Mouse (Mus musculus) liver, embryonic 15.5 days (tissue): Measurements from ENCODE around the gene Mtor. TPM values are rescaled to one million over a fixed set of nuclear protein-coding genes. Genes with fewer than 3 reads are reported as not detected.
A peak's percentile ranks its signal among the peaks of the same experiment; 100 is the strongest.

Experiments used
- ATAC-seq: fragments of 200-750 bp; cut with Nextera tagmentation; 2 replicates; pipeline ENCODE4 v1.8.0; 2017; ENCODE audit warnings: moderate number of reproducible peaks, mild to moderate bottlenecking, moderate library complexity; ENCODE audit not compliant: insufficient read depth
- H3K27ac ChIP-seq: fragments of 300-500 bp; sonication (generic); replicated peaks from 2 replicates; pipeline ENCODE4 v1.5.1; 2015; ENCODE audit warnings: mild to moderate bottlenecking, inconsistent platforms
- H3K27me3 ChIP-seq: fragments of 300-500 bp; sonication (generic); 2 replicates; pipeline ENCODE4 v1.6.1; 2015; ENCODE audit warnings: mild to moderate bottlenecking, inconsistent platforms
- H3K36me3 ChIP-seq: fragments of 300-500 bp; sonication (generic); replicated peaks from 2 replicates; pipeline ENCODE4 v1.6.1; 2015; ENCODE audit warnings: moderate library complexity, mild to moderate bottlenecking, inconsistent platforms
- H3K4me1 ChIP-seq: fragments of 300-500 bp; sonication (generic); replicated peaks from 2 replicates; pipeline ENCODE4 v1.6.1; 2015; ENCODE audit warnings: inconsistent platforms
- H3K4me2 ChIP-seq: fragments of 300-500 bp; sonication (generic); 2 replicates; pipeline ENCODE4 v1.6.1; 2015; ENCODE audit warnings: moderate library complexity, mild to moderate bottlenecking, inconsistent platforms
- H3K4me3 ChIP-seq: fragments of 300-500 bp; sonication (generic); replicated peaks from 2 replicates; pipeline ENCODE4 v1.5.1; 2015; ENCODE audit warnings: mild to moderate bottlenecking, inconsistent platforms
- H3K9ac ChIP-seq: fragments of 300-500 bp; sonication (generic); 2 replicates; pipeline ENCODE4 v1.6.1; 2015; ENCODE audit warnings: moderate library complexity, mild to moderate bottlenecking, inconsistent platforms
- H3K9me3 ChIP-seq: fragments of 300-500 bp; sonication (generic); replicated peaks from 2 replicates; pipeline ENCODE4 v1.6.1; 2016; ENCODE audit warnings: inconsistent platforms
- WGBS: fragments of 180-500 bp; shearing (Covaris S2); methylation state at CpG from one replicate; pipeline ENCODE4 v1.1.7; 2015; ENCODE audit warnings: mixed read lengths; ENCODE audit not compliant: insufficient replicate concordance; 5-methylcytosine and 5-hydroxymethylcytosine counted together
- polyA plus RNA-seq: library from polyadenylated mRNA; unstranded; fragments of >200 nt; fragmentation: Nextera tagmentation; extraction: Ambion mirVana; gene quantifications from 2 replicates; pipeline ENCODE4 v1.2.1, GENCODE M21; 2015

The Mtor gene
- polyA plus RNA-seq = 8.7 and 10.3 TPM in 2 replicates

DNA sequence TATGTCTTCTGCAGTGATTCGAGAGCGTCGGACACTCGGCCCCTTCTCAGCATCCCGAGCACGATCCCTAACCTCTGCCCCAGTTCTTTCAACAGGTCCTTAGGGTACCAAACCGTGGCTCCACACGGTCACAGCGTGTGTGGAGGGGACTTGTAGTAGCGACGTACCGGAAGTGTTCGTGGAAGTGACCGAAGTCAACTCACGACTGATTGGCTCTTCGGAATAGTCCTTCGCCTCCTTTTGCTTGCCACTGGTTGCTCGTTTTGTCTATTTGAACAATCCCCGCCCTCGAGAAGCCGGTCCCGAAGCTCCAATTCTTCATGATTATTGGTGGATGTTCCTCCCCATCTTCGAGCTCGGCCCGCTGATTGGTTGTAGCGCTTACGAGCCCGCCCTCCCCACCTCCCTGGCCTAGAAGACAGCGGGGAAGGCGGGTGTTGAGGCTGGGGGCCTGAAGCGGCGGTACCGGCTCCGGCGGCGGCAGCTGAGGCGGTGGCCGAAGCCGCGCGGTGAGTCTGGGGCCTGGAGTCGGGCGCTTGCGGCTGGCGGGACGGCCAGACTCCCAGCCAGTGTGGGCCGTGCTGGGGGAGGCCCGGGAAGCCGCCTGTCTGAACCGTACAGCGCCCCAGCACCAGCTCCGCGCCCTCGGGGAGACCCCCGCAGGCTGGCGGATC lies at the start of gene Mtor:
Gene Mtor (plus strand): TSS at position 433 of the 674 bp plus-strand sequence.
- peak; percentile 90 for ATAC-seq
- WGBS = 0% methylated on average over 56 of the region's 56 CpGs
- peak within 1 kb of the TSS; percentile 76 for H3K27ac ChIP-seq

DNA sequence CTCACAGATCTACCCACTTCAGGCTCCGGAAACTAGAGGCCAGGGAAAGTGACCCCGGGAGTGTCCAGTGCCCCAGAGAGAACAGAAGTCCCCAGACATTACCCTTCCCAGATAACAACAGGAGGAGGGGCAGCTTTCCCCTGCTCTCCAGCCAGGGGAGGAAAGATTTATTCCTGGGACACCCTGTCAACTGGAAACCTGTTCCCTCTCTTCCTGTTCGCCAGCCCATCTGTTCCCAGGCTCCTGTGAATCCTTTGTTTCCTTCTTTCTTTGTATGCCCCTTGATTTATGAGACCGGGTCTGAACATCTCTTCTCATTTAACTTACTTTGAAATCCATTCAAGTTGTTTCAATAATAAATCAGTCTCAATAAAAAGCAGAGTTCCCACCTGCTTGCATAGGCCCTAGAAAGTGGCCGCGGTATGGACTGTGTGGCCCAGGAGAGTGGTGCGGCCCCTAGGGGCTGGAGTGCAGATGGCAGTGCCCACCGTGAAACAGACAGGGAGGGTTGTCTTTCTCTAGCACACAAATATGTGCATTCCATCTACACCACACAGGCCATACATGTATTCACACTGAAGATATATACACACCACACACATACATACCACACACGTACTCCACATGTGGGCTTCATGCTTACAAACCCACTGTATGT lies 48.8 kb upstream of the Mtor start:
- Histone ChIP-seq H3K4me1 (no peaks in the 10 kb centered on the region), H3K9ac (no peak overlapping the region), H3K27ac (no peak overlapping the region), H3K9me3 (no peaks in the 10 kb centered on the region), H3K4me2 (no peak overlapping the region), H3K27me3 (peaks cover 36% of the 10 kb centered on the region), H3K4me3 (no peak overlapping the region), H3K36me3 (no peaks in the 10 kb centered on the region)
- no peak for ATAC-seq
- 54% methylated on average over 9 of the region's 9 CpGs for WGBS

More for the DNA sequence above, at the start of gene Mtor:
- peak within 1 kb of the TSS; percentile 94 for H3K9ac ChIP-seq
- H3K36me3 ChIP-seq = peaks cover 13% of the 10 kb centered on the region
- peak within 1 kb of the TSS; percentile 86 for H3K4me2 ChIP-seq
- H3K4me3 ChIP-seq = peak within 1 kb of the TSS; percentile 92
- peaks cover 50% of the 10 kb centered on the region for H3K4me1 ChIP-seq
- no peaks in the 10 kb centered on the region for H3K27me3 ChIP-seq
- no peaks in the 10 kb centered on the region for H3K9me3 ChIP-seq

DNA sequence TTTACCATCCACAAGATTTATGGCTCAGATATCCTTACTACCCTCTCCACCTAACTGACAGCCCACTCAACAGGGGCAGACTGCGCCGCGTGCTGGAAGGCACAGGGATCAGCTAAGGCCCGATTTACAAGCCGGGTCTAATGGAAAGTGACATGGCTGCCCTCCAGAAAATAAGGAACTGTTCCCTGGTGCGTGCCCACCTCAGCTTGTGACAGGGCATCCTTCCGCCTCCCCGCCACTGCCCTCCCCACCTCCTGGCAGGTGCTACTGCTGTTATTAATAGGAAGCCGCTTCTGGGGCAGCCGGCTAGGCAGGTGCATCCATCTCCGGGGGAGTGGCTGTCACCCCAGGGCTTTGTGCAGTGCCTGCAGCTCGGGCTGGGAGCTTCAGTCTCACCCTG lies 45.0 kb upstream of the Mtor start:
- H3K9me3 ChIP-seq = no peaks in the 10 kb centered on the region
- ATAC-seq = no peak
- WGBS = 21% methylated on average over 12 of the region's 12 CpGs

DNA sequence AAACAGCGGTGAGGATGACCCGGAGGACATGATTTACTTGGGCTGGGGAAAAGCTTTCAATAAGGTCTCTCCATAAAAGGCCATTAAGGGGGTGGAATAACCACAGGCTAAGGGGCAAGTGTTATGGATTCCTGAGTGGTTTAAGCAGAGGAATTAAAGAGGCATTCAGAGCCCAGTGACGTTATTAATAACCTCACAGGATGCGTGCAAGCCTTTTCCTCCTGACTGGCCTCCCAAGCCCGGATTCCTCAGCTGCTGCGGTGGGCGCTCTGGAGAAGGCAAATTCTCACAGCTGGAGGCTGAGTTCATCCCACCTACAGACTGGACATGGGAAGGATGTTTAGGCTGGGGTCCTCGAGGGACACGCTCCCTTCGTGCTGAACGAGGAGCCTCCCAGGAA lies 43.7 kb upstream of the Mtor start:
- Histone ChIP-seq H3K9me3 (no peaks in the 10 kb centered on the region), H3K4me3 (no peak overlapping the region), H3K9ac (no peak overlapping the region), H3K27me3 (peaks cover 78% of the 10 kb centered on the region), H3K4me1 (no peaks in the 10 kb centered on the region), H3K4me2 (no peak overlapping the region), H3K27ac (no peak overlapping the region), H3K36me3 (no peaks in the 10 kb centered on the region)
- WGBS = 13% methylated on average over 11 of the region's 11 CpGs
- ATAC-seq = no peak

More for the DNA sequence above, 45.0 kb upstream of the Mtor start:
- no peak overlapping the region for H3K4me2 ChIP-seq
- H3K4me1 ChIP-seq = no peaks in the 10 kb centered on the region
- H3K27me3 ChIP-seq = peaks cover 70% of the 10 kb centered on the region
- H3K9ac ChIP-seq = no peak overlapping the region
- no peaks in the 10 kb centered on the region for H3K36me3 ChIP-seq
- H3K4me3 ChIP-seq = no peak overlapping the region
- no peak overlapping the region for H3K27ac ChIP-seq

DNA sequence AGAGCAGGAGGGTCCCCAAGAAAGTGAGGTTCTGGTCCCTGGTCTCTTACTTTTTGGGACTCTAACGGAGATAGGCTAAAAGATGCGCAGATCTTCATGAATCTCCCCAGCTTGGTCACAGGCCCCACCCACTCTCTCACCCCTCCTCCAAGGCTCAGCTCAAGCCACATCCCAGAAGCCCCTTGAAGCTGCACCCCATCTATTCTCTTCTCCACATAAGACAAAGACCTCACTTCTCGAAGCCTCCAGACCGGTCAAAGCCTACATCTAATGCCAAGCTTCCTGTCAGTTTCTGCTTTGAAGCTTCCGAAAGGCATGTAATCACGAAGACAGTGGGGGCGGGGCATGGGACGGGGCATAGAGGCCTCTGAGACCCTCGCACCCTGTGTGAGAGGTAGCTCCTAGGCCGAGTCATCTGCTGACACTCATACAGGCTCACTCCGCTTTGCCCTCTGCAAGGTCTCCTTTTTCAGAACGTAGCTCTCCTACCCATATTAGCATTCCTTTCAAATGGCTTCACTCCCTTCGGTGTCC lies 43.1 kb upstream of the Mtor start:
- Histone ChIP-seq H3K4me1 (no peaks in the 10 kb centered on the region), H3K36me3 (no peaks in the 10 kb centered on the region), H3K27ac (no peak overlapping the region), H3K4me2 (no peak overlapping the region), H3K27me3 (peaks cover 78% of the 10 kb centered on the region), H3K9me3 (no peaks in the 10 kb centered on the region), H3K9ac (no peak overlapping the region), H3K4me3 (no peak overlapping the region)
- 14% methylated on average over 13 of the region's 13 CpGs for WGBS
- ATAC-seq = no peak

DNA sequence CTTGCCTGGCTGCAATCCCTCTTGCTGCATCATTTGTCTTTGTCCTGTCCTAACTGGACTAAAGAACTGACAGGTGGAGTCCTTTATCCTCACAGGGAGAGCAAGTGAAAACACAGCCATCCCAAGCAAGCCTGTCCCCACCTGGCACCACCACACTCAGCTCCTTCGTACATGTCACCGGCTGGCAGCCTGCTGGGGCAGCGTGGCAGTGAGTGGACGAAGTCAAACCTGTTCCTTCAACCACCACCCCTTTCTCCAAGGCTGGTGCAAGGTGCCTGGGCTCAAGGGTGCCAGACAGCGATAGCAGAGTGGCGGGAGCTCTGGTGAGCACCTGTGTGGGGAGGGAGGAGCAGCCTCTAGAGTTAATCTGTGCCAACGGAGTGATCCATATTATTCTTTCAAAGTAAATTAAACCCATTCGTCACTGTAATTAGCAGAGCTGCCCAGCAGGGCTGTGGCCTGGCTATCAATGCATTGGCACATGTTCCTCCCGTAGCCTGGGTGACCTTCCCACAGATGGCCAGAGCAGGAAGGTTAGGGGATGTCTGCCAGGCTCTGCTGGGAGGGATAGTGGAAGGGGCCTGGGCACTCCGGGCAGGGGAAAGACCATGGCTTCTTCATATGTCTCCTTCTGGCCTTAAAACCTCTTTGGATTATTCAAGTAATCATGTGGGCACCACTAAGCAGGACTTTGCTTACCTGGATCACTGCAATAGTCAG lies 40.0 kb upstream of the Mtor start:
- peaks cover 54% of the 10 kb centered on the region for H3K27me3 ChIP-seq
- no peak for ATAC-seq
- WGBS = 62% methylated on average over 10 of the region's 10 CpGs

DNA sequence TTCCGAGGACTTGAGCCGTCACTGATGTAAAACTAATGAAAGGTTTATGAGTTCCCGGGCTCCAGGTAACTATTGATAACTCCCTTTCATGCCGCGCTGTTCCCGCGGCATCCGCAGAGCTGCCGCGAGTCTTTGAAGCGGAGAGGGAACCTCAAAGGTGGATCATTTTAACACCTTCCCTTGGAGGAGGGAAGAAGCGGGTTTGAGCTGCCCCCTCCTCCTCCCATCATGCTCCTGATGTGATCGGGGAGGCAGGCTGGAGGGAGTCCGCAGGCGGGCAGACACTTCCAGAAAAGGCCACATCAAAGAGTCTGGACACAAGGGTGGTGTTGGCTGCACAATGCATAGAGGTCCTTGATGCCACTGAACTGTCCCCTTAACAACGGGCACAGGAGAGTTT lies 32.8 kb upstream of the Mtor start:
- Histone ChIP-seq H3K4me1 (peaks cover 33% of the 10 kb centered on the region), H3K27ac (no peak overlapping the region), H3K9me3 (no peaks in the 10 kb centered on the region), H3K9ac (no peak overlapping the region), H3K4me3 (no peak overlapping the region), H3K36me3 (no peaks in the 10 kb centered on the region), H3K4me2 (no peak overlapping the region), H3K27me3 (peaks cover 36% of the 10 kb centered on the region)
- no peak for ATAC-seq
- 15% methylated on average over 16 of the region's 16 CpGs for WGBS

More for the DNA sequence above, 40.0 kb upstream of the Mtor start:
- no peaks in the 10 kb centered on the region for H3K36me3 ChIP-seq
- no peaks in the 10 kb centered on the region for H3K4me1 ChIP-seq
- H3K4me3 ChIP-seq = no peak overlapping the region
- H3K4me2 ChIP-seq = no peak overlapping the region
- no peaks in the 10 kb centered on the region for H3K9me3 ChIP-seq
- no peak overlapping the region for H3K27ac ChIP-seq
- H3K9ac ChIP-seq = no peak overlapping the region

DNA sequence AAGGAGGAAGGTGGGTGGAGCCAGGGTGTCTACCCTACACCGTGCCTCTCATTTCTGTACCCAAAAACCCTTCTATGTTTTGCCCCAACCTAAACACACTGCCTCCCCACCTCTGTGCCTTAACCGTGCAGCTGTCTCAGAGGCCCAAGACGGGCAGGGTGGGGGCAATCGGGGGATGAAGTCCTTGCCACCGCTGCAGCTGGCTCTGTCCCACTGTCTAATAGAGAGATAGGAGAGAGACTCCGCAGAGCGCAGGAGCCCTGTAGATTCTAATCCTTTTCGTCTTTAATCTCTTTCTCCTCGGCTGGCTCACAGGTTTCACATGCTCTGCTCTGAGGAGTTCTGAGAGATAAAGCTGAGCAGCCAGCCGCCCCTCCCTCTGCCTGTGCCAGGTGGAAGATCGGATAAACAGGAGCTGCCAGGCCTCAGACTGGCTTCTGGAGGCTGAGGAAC lies 31.3 kb upstream of the Mtor start:
- H3K36me3 ChIP-seq = no peaks in the 10 kb centered on the region
- H3K9ac ChIP-seq = no peak overlapping the region
- H3K9me3 ChIP-seq = no peaks in the 10 kb centered on the region
- H3K27ac ChIP-seq = peak overlapping the region; percentile 74
- peaks cover 36% of the 10 kb centered on the region for H3K27me3 ChIP-seq
- peak overlapping the region; percentile 60 for H3K4me2 ChIP-seq
- H3K4me1 ChIP-seq = peaks cover 33% of the 10 kb centered on the region
- H3K4me3 ChIP-seq = peak overlapping the region; percentile 12; the same call in 1 of the 2 replicates
- peak; percentile 94 for ATAC-seq
- 19% methylated on average over 11 of the region's 11 CpGs for WGBS

DNA sequence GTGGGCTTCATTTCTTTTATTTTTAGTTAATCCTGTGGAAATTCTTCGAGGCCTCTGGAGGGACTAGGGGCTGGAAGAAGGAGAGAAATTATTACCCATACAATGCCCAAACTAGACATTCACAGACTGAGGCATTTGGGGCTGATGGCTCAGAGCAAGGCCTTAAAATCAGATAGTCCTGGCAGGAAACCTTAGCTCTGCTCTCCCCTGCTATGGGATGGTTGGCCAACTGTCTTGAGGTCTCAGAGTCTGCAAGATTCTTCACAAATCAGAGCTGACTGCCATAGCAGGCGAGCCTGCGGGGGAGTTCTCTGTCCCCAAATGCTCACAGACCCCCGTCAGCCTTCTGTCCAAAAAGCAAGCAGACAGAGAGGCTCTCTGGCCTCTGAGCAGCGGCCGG lies 30.9 kb upstream of the Mtor start:
- Histone ChIP-seq H3K4me2 (peak overlapping the region; percentile 60), H3K36me3 (no peaks in the 10 kb centered on the region), H3K27me3 (peaks cover 36% of the 10 kb centered on the region), H3K4me3 (no peak overlapping the region), H3K9me3 (no peaks in the 10 kb centered on the region), H3K9ac (no peak overlapping the region), H3K4me1 (peaks cover 33% of the 10 kb centered on the region), H3K27ac (peak overlapping the region; percentile 74)
- ATAC-seq = peak; percentile 35
- 50% methylated on average over 6 of the region's 6 CpGs for WGBS

DNA sequence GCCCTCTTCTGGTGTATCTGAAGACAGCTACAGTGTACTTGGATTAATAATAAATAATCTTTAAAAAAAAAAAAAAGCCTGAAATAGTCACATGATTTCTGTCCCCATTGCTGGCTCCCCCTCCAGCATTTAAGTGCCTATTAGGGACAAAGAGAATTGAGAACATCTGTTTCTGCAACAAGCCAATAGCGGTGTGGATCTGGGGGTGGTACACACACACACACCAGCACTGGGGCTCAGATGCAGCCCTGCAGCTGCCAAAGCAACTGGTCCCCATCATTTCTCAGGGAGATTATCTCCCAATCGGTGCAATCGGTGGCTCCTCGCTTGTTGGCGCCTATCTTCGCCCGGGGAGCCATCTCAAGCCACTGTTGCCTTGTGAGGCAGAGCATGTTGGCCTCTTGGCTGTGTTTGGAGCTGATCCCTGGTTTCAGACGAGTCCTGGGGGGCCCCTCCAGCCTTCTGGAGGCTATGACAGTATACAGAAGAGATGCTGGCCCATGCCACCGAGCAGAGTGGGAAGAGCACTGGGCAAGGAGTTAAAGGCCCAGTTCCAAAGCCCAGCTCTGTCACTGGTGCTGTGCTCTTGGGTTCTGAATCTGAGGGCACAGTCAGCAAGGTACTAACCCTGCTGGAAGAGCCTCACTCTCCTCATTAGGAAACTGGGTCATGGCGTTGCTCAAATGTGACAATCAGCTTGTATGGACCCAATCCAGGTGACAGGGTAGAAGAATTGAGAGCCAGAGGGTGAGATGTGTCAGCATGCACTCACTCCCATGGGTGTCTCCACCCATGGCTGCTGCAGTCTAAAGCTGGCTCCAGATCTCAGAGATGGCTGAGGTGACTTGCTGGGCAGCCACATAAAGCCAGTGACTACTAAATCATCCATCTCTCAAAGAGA lies 21.2 kb upstream of the Mtor start:
- Histone ChIP-seq H3K27me3 (no peaks in the 10 kb centered on the region), H3K9me3 (no peaks in the 10 kb centered on the region), H3K27ac (no peak overlapping the region), H3K9ac (no peak overlapping the region), H3K4me3 (no peak overlapping the region), H3K4me2 (no peak overlapping the region), H3K36me3 (0 out of 2 replicates have a peak, but pooled peaks cover 2% of the 10 kb centered on the region), H3K4me1 (peaks cover 20% of the 10 kb centered on the region)
- no peak for ATAC-seq
- WGBS = 67% methylated on average over 10 of the region's 10 CpGs
